Mouse (Mus musculus) stomach, embryonic 16.5 days (tissue): ENCODE data around the gene Padi6. TPM values are rescaled to one million over a fixed set of nuclear protein-coding genes. Genes with fewer than 3 reads are reported as not detected.

Source experiments
- ATAC-seq: fragments of 200-750 bp; cut with Nextera tagmentation; 2 replicates; pipeline ENCODE4 v1.8.0; 2017; ENCODE audit warnings: moderate number of reproducible peaks, moderate TSS enrichment; ENCODE audit not compliant: insufficient read depth, low FRiP score
- H3K27ac ChIP-seq: fragments of 300-500 bp; sonication (generic); 2 replicates; pipeline ENCODE4 v1.5.1; 2014; ENCODE audit warnings: low read length
- H3K27me3 ChIP-seq: fragments of 300-500 bp; sonication (generic); 2 replicates; pipeline ENCODE4 v1.6.1; 2014; ENCODE audit warnings: low read length, control low read depth, mixed read lengths; ENCODE audit not compliant: control insufficient read depth, insufficient read depth
- H3K36me3 ChIP-seq: fragments of 300-500 bp; sonication (generic); 2 replicates; pipeline ENCODE4 v1.6.1; 2014; ENCODE audit warnings: low read length; ENCODE audit not compliant: control insufficient read depth, insufficient read depth
- H3K4me1 ChIP-seq: fragments of 300-500 bp; sonication (generic); 2 replicates; pipeline ENCODE4 v1.6.1; 2014; ENCODE audit warnings: low read length, control low read depth, mixed read lengths; ENCODE audit not compliant: control insufficient read depth, insufficient read depth
- H3K4me2 ChIP-seq: fragments of 300-500 bp; sonication (generic); 2 replicates; pipeline ENCODE4 v1.6.1; 2014; ENCODE audit warnings: low read depth, low read length, mixed read lengths
- H3K4me3 ChIP-seq: fragments of 300-500 bp; sonication (generic); replicated peaks from 2 replicates; pipeline ENCODE4 v1.5.1; 2014; ENCODE audit warnings: mild to moderate bottlenecking, low read length
- H3K9ac ChIP-seq: fragments of 300-500 bp; sonication (generic); 2 replicates; pipeline ENCODE4 v1.6.1; 2014; ENCODE audit warnings: low read length
- H3K9me3 ChIP-seq: fragments of 300-500 bp; sonication (generic); replicated peaks from 2 replicates; pipeline ENCODE4 v1.6.1; 2016; ENCODE audit warnings: low read length, control low read depth; ENCODE audit not compliant: control insufficient read depth
- WGBS: fragments of 180-500 bp; shearing (Covaris S2); extraction: QIAGEN DNeasy Blood & Tissue Kit; methylation state at CpG from one replicate; pipeline ENCODE4 v1.1.7; 2014; 5-methylcytosine and 5-hydroxymethylcytosine counted together
- polyA plus RNA-seq: library from polyadenylated mRNA; unstranded; fragments of >200 nt; fragmentation: Nextera tagmentation; extraction: Ambion mirVana; gene quantifications from 2 replicates; pipeline ENCODE4 v1.2.1, GENCODE M21; 2015

Gene Padi6
- 0.05 and 0.21 TPM in 2 replicates for polyA plus RNA-seq

- Histone ChIP-seq H3K9me3 (no peaks in the 10 kb centered on the region), H3K27me3 (no peaks in the 10 kb centered on the region), H3K4me1 (no peaks in the 10 kb centered on the region), H3K36me3 (no peaks in the 10 kb centered on the region), H3K27ac (no peak within 1 kb of the TSS), H3K9ac (no peak within 1 kb of the TSS), H3K4me3 (no peak within 1 kb of the TSS), H3K4me2 (no peak within 1 kb of the TSS)
- WGBS: 70% methylated on average over 2 of the region's 2 CpGs
- ATAC-seq: no peak
These were observed at the start of gene Padi6 for GRCm38 (mm10) chr4:140742543-140742942. Gene Padi6 (minus strand): TSS chr4:140742643.

GRCm38 (mm10) chr4:140791071-140791470 is 48.6 kb upstream of the Padi6 start:
- Histone ChIP-seq H3K36me3 (no peaks in the 10 kb centered on the region), H3K27ac (no peak overlapping the region), H3K4me1 (no peaks in the 10 kb centered on the region), H3K4me3 (no peak overlapping the region), H3K9me3 (0 out of 2 replicates have a peak, but pooled peaks cover 3% of the 10 kb centered on the region), H3K9ac (no peak overlapping the region), H3K4me2 (no peak overlapping the region), H3K27me3 (no peaks in the 10 kb centered on the region)
- no peak for ATAC-seq
- 84% methylated on average over 16 of the region's 16 CpGs for WGBS

DNA sequence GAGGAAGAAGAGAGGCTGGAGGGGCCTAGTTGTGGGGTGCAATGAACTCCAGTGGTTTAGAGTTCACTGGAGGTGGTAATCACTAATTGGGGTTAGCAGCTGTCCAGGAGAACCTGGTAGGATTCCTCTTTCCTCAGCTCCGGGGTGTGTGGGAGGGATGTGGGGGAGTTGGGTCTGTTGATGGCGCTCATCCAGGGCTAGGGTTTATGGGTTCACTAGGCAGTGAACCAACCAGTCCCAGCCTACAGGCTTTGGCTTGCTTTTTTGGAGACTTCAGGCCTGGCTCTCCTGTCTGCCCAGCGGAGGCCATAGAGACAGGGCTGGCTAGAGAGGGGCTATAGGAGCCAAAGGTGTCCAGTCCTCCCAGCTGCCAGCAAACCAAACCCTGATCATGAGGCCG is 47.5 kb upstream of the Padi6 start:
- no peaks in the 10 kb centered on the region for H3K36me3 ChIP-seq
- H3K4me1 ChIP-seq: no peaks in the 10 kb centered on the region
- H3K9ac ChIP-seq: no peak overlapping the region
- H3K27ac ChIP-seq: no peak overlapping the region
- WGBS: 77% methylated on average over 4 of the region's 4 CpGs
- H3K27me3 ChIP-seq: no peaks in the 10 kb centered on the region
- H3K9me3 ChIP-seq: 0 out of 2 replicates have a peak, but pooled peaks cover 3% of the 10 kb centered on the region
- no peak for ATAC-seq
- no peak overlapping the region for H3K4me2 ChIP-seq
- no peak overlapping the region for H3K4me3 ChIP-seq

- no peak overlapping the region for H3K4me2 ChIP-seq
- no peaks in the 10 kb centered on the region for H3K4me1 ChIP-seq
- H3K9me3 ChIP-seq: 0 out of 2 replicates have a peak, but pooled peaks cover 3% of the 10 kb centered on the region
- H3K27ac ChIP-seq: no peak overlapping the region
- no peaks in the 10 kb centered on the region for H3K36me3 ChIP-seq
- 38% methylated on average over 6 of the region's 6 CpGs for WGBS
- H3K4me3 ChIP-seq: no peak overlapping the region
- no peak for ATAC-seq
- H3K9ac ChIP-seq: no peak overlapping the region
- H3K27me3 ChIP-seq: no peaks in the 10 kb centered on the region
These were observed 46.5 kb upstream of the Padi6 start for GRCm38 (mm10) chr4:140788983-140789382.

- WGBS: 77% methylated on average over 6 of the region's 6 CpGs
- H3K4me1 ChIP-seq: no peaks in the 10 kb centered on the region
- ATAC-seq: no peak
- H3K27ac ChIP-seq: no peak overlapping the region; the same call in 1 of the 2 replicates
- H3K9me3 ChIP-seq: 0 out of 2 replicates have a peak, but pooled peaks cover 3% of the 10 kb centered on the region
- no peak overlapping the region for H3K4me2 ChIP-seq
- H3K4me3 ChIP-seq: no peak overlapping the region
- no peaks in the 10 kb centered on the region for H3K36me3 ChIP-seq
- no peak overlapping the region for H3K9ac ChIP-seq
- H3K27me3 ChIP-seq: no peaks in the 10 kb centered on the region
These were observed 45.8 kb upstream of the Padi6 start for GRCm38 (mm10) chr4:140788264-140788663.

GRCm38 (mm10) chr4:140787414-140787813 is 45.0 kb upstream of the Padi6 start:
- H3K27me3 ChIP-seq: no peaks in the 10 kb centered on the region
- no peak overlapping the region for H3K4me2 ChIP-seq
- no peak overlapping the region for H3K27ac ChIP-seq
- H3K4me3 ChIP-seq: no peak overlapping the region
- H3K4me1 ChIP-seq: no peaks in the 10 kb centered on the region
- H3K9ac ChIP-seq: no peak overlapping the region
- no peaks in the 10 kb centered on the region for H3K36me3 ChIP-seq
- H3K9me3 ChIP-seq: 0 out of 2 replicates have a peak, but pooled peaks cover 3% of the 10 kb centered on the region
- 48% methylated on average over 4 of the region's 4 CpGs for WGBS
- ATAC-seq: no peak

- 67% methylated on average over 5 of the region's 5 CpGs for WGBS
- H3K4me1 ChIP-seq: no peaks in the 10 kb centered on the region
- 0 out of 2 replicates have a peak, but pooled peaks cover 3% of the 10 kb centered on the region for H3K9me3 ChIP-seq
- no peak overlapping the region for H3K27ac ChIP-seq
- H3K36me3 ChIP-seq: no peaks in the 10 kb centered on the region
- no peak for ATAC-seq
- no peak overlapping the region for H3K9ac ChIP-seq
- H3K4me2 ChIP-seq: no peak overlapping the region
- H3K4me3 ChIP-seq: no peak overlapping the region
- no peaks in the 10 kb centered on the region for H3K27me3 ChIP-seq
These were observed 42.8 kb upstream of the Padi6 start for GRCm38 (mm10) chr4:140785217-140785616.

- H3K9ac ChIP-seq: no peak overlapping the region
- H3K36me3 ChIP-seq: no peaks in the 10 kb centered on the region
- H3K4me3 ChIP-seq: no peak overlapping the region
- H3K4me1 ChIP-seq: no peaks in the 10 kb centered on the region
- ATAC-seq: no peak
- 87% methylated on average over 9 of the region's 9 CpGs for WGBS
- H3K27me3 ChIP-seq: no peaks in the 10 kb centered on the region
- H3K4me2 ChIP-seq: no peak overlapping the region
- H3K9me3 ChIP-seq: 0 out of 2 replicates have a peak, but pooled peaks cover 3% of the 10 kb centered on the region
- no peak overlapping the region for H3K27ac ChIP-seq
These were observed 42.0 kb upstream of the Padi6 start for GRCm38 (mm10) chr4:140784292-140784945.

DNA sequence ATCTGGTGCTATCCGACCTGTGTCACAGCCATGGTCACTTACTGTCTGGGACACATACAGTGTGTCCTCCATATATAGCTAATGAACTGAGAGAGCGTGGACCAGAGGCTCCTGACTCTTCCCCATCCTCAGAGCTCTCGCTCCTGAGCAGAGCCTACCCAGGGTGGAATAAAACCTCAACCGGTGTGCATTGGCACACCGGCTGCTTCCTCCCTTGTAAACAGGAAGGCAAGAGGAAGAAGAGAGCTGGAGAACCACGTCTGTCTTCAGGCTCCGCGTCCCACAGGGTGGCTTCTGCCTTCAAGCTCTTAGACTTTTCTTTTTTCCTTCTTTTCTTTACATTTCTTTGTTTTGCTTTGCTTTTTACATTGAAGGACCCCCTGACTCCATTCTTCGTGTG is 40.4 kb upstream of the Padi6 start:
- H3K27ac ChIP-seq: no peak overlapping the region
- H3K4me2 ChIP-seq: no peak overlapping the region
- no peaks in the 10 kb centered on the region for H3K36me3 ChIP-seq
- 0 out of 2 replicates have a peak, but pooled peaks cover 3% of the 10 kb centered on the region for H3K9me3 ChIP-seq
- no peaks in the 10 kb centered on the region for H3K27me3 ChIP-seq
- no peaks in the 10 kb centered on the region for H3K4me1 ChIP-seq
- 80% methylated on average over 9 of the region's 9 CpGs for WGBS
- no peak overlapping the region for H3K4me3 ChIP-seq
- no peak for ATAC-seq
- H3K9ac ChIP-seq: no peak overlapping the region
